In the genomic region with DNA sequence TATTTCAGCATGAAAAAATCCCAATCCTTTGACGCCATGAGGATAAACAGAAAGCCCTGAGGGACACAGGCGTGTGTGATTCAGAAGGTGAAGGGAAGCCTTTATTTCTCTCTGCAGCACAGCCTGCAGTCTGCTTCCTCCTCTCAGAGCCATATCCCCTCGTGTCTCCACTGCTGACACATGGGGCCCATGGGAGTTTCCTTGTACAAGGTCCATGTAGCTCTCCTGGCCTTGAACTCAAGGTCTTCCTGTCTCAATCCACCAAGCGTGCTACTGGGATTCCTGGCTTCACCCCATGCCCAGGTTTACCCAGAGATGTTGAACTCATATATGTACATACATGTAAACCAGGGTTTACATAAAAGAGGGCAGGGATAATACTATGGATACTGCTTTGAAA, we compare ENCODE assay signal across 10 mouse cellular contexts. TPM values are rescaled to one million over a fixed set of nuclear protein-coding genes. Genes with fewer than 3 reads are reported as not detected.
"Had no signal": no experiment of that assay in that cellular context is flagged by ENCODE, and none has a peak within 500 bp of the region (broad histone marks: within the 10 kb centered on the region; RNA-seq: fewer than 3 reads in every experiment).

No protein-coding gene starts in this region.

RNA-seq across cellular contexts. Expression of gene Kng1, which starts 2.0 kb away (rescaled TPM):
- total RNA-seq: megakaryocyte progenitor cell, adult 5-6 weeks; midbrain, postnatal 0 days; monocyte, adult 5-6 weeks; neutrophil, adult 5-6 weeks had no signal
- polyA plus RNA-seq: macrophage; midbrain, embryonic 11.5 days; midbrain, embryonic 15.5 days; midbrain, postnatal 0 days; testis, adult 2 months had no signal

RNA-seq across cellular contexts. Expression of gene Kng2, which starts 30.3 kb away (rescaled TPM):
- total RNA-seq: megakaryocyte progenitor cell, adult 5-6 weeks; midbrain, postnatal 0 days; monocyte, adult 5-6 weeks; neutrophil, adult 5-6 weeks had no signal
- polyA plus RNA-seq: macrophage; midbrain, embryonic 11.5 days; midbrain, embryonic 13.5 days; midbrain, embryonic 15.5 days; midbrain, postnatal 0 days; spleen, adult 2 months; testis, adult 2 months had no signal
